ENCODE assay signal across 20 mouse cellular contexts in the genomic region with DNA sequence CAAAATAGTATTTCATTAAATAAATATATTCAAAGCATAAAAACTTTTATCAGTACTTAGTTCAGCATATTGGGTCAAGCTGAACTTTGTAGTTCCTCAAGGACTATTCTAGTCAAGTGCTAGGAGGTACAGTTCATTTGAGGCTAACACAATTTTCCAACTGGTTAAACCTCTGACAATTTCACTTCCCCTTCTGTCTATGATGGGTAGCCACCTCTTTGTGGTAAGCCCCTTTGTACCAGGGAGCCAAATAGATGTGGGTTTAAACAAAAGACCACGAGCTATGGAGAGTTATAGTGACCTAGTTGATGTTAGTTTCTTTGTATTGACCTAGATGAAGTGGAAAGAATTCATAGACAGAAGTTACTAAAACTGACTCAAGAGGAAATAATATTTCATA.
DNase-seq lines count a peak whose midpoint lies in the region; ATAC-seq lines count a peak whose summit lies in the region.
"Had no signal": no experiment of that assay in that cellular context is flagged by ENCODE, and none has a peak within 500 bp of the region (broad histone marks: within the 10 kb centered on the region; RNA-seq: fewer than 3 reads in every experiment).

No protein-coding gene starts in this region.

- no peak overlapping the region for H3K4me3 ChIP-seq in midbrain, embryonic 16.5 days (ENCODE audit: low read depth, low read length)
- H3K4me3 ChIP-seq: embryonic facial prominence, embryonic 13.5 days; forebrain, embryonic 12.5 days; heart, embryonic 13.5 days; hindbrain, embryonic 12.5 days had no signal

- DNase-seq in A20 (ENCODE audit: low read depth, low spot score) = peak; percentile 72
- peak; percentile 6 for DNase-seq in c-Kit-positive CD71-negative TER-119-negative erythroid progenitor cells, embryonic 14.5 days (ENCODE audit: low read depth)
- DNase-seq in splenic B cell, adult 2 months (ENCODE audit: low read depth, low spot score) = peak; percentile 9
- DNase-seq in embryo, embryonic 11 days = no peak
- no peak for DNase-seq in layer of hippocampus, postnatal 10 days (ENCODE audit: low spot score in 2 of 2)
- DNase-seq: adrenal gland, adult 8-10 months; adrenal gland, postnatal 36 days; cerebellum, adult 11 months; cerebellum, adult 8-10 months; cerebellum, postnatal 14 days; gastrocnemius, postnatal 14 days; heart, postnatal 36 days had no signal

- H3K27me3 ChIP-seq in splenic B cell, adult 2 months (ENCODE audit: control insufficient read depth, insufficient read depth, low read length, poor library complexity, severe bottlenecking) = no peaks in the 10 kb centered on the region
- no peaks in the 10 kb centered on the region for H3K27me3 ChIP-seq in midbrain, embryonic 16.5 days (ENCODE audit: control insufficient read depth, insufficient read depth, low read depth, low read length)
- H3K27me3 ChIP-seq: embryonic facial prominence, embryonic 13.5 days; forebrain, embryonic 12.5 days; heart, embryonic 13.5 days; hindbrain, embryonic 12.5 days had no signal

- H3K27ac ChIP-seq in midbrain, embryonic 16.5 days (ENCODE audit: low read length) = no peak overlapping the region
- H3K27ac ChIP-seq: embryonic facial prominence, embryonic 13.5 days; forebrain, embryonic 12.5 days; heart, embryonic 13.5 days; hindbrain, embryonic 12.5 days had no signal

- 45% methylated on average over 1 of the region's 1 CpGs for WGBS in midbrain, embryonic 16.5 days

- ATAC-seq in megakaryocyte, adult 5-6 weeks (ENCODE audit: poor library complexity, severe bottlenecking) = peak; percentile 66
- no peak for ATAC-seq in midbrain, embryonic 16.5 days
- ATAC-seq: forebrain, embryonic 16.5 days; hindbrain, embryonic 16.5 days had no signal

- H3K9ac ChIP-seq in midbrain, embryonic 16.5 days (ENCODE audit: low read depth, low read length) = no peak overlapping the region
- H3K9ac ChIP-seq: embryonic facial prominence, embryonic 13.5 days; forebrain, embryonic 12.5 days; heart, embryonic 13.5 days; hindbrain, embryonic 12.5 days had no signal

- no peaks in the 10 kb centered on the region for H3K9me3 ChIP-seq in midbrain, embryonic 16.5 days (replicated peaks; ENCODE audit: control insufficient read depth, low read length, poor library complexity, severe bottlenecking)
- H3K9me3 ChIP-seq: embryonic facial prominence, embryonic 13.5 days; forebrain, embryonic 12.5 days; heart, embryonic 13.5 days; hindbrain, embryonic 12.5 days had no signal

- no peak overlapping the region for H3K4me2 ChIP-seq in midbrain, embryonic 16.5 days (ENCODE audit: low read length)
- H3K4me2 ChIP-seq: embryonic facial prominence, embryonic 13.5 days; forebrain, embryonic 12.5 days; heart, embryonic 13.5 days; hindbrain, embryonic 12.5 days had no signal

- H3K4me1 ChIP-seq in midbrain, embryonic 16.5 days (ENCODE audit: control insufficient read depth, insufficient read depth, low read length) = peaks cover 8% of the 10 kb centered on the region
- H3K4me1 ChIP-seq: embryonic facial prominence, embryonic 13.5 days had no signal

- no peaks in the 10 kb centered on the region for H3K36me3 ChIP-seq in splenic B cell, adult 2 months (ENCODE audit: control insufficient read depth, insufficient read depth, low read length, poor library complexity, severe bottlenecking)
- H3K36me3 ChIP-seq in midbrain, embryonic 16.5 days (ENCODE audit: control insufficient read depth, insufficient read depth, low read length) = no peaks in the 10 kb centered on the region
- H3K36me3 ChIP-seq: embryonic facial prominence, embryonic 13.5 days; forebrain, embryonic 12.5 days; heart, embryonic 13.5 days; hindbrain, embryonic 12.5 days had no signal

Comparison
In these comparisons a context has a peak if more than half of its experiments do, and no peak if none do; other contexts are left out.
1. DNase-seq: peak in A20 (single experiment), c-Kit-positive CD71-negative TER-119-negative erythroid progenitor cells, embryonic 14.5 days (single experiment) and splenic B cell, adult 2 months (single experiment); none in embryo, embryonic 11 days (single experiment) and layer of hippocampus, postnatal 10 days (0 of 2).